Mouse (Mus musculus): Measurements from ENCODE around the gene Cited1. TPM values are rescaled to one million over a fixed set of nuclear protein-coding genes. Genes with fewer than 3 reads are reported as not detected.
"Not testable (repeated sequence)": the region's sequence is repeated elsewhere in the genome, so short reads cannot be mapped to it uniquely, and the experiment has no call there.

Cited1 gene
- total and polyA plus RNA-seq, 3 experiments = not detected

GRCm38 (mm10) chrX:102215356-102215755 is 36.6 kb downstream of the Cited1 start:
- not testable (repeated sequence) for H3K79me2 ChIP-seq (ENCODE audit: control insufficient read depth, insufficient read depth, low read length, poor library complexity); H3K27me3 ChIP-seq (ENCODE audit: control insufficient read depth in 1 of 2, insufficient read depth in 2 of 2, low read length in 2 of 2); H3K9me3 ChIP-seq (replicated peaks; ENCODE audit: insufficient read depth, low read length); H3K4me3 ChIP-seq (ENCODE audit: control insufficient read depth in 1 of 2, insufficient read depth in 1 of 2, low read depth in 2 of 2, low read length in 2 of 2); H3K4me1 ChIP-seq (ENCODE audit: control insufficient read depth in 1 of 2, insufficient read depth in 2 of 2, low read length in 2 of 2); H3K9ac ChIP-seq (ENCODE audit: control insufficient read depth, low read depth, low read length, poor library complexity, severe bottlenecking); H3K27ac ChIP-seq (ENCODE audit: control insufficient read depth, low read depth, low read length); H3K36me3 ChIP-seq (ENCODE audit: control insufficient read depth in 1 of 2, insufficient read depth in 2 of 2, low read length in 2 of 2)
- TF ChIP-seq CTCF (IDR thresholded peaks at IDR 0.05 in 2 of 3, conservative IDR thresholded peaks at IDR 0.05 in 1 of 3; ENCODE audit: control insufficient read depth in 1 of 3, insufficient read depth in 1 of 3, low read depth in 2 of 3, low read length in 3 of 3, poor library complexity in 1 of 3, severe bottlenecking in 1 of 3) = peak; percentile 42 to 69 (median 58)
- peak; percentile 89 for TF ChIP-seq TBP (IDR thresholded peaks at IDR 0.05; ENCODE audit: low read depth, low read length)
- TF ChIP-seq RAD21 (IDR thresholded peaks at IDR 0.05; ENCODE audit: low read depth, low read length) = peak; percentile 75
- TF ChIP-seq SMC3 (IDR thresholded peaks at IDR 0.05; ENCODE audit: low read depth, low read length) = peak; percentile 63
- peak; percentile 44; the same call in 1 of the 2 replicates for TF ChIP-seq ZC3H11A (IDR thresholded peaks at IDR 0.05; ENCODE audit: low read depth, low read length)
- DNase-seq (ENCODE audit: low read depth, low spot score) = peak; percentile 77

Other genes with a start within 250 kb of the Cited1 start
- 0.04 TPM in 1 of 2 replicates, not detected in the other for gene Rtl5, start 180.9 kb downstream of the Cited1 start, total RNA-seq (2012; rRNA removed)
- gene Rtl5, start 180.9 kb downstream of the Cited1 start, polyA plus RNA-seq (2012; ENCODE audit: insufficient read depth in 1 of 2, insufficient read length in 2 of 2, low read depth in 1 of 2, low replicate concordance in 2 of 2, missing spikeins in 1 of 2) = under 1 TPM in 1 of 2 experiments, not detected in 1; 0.03 TPM
- gene Pin4, start 132.7 kb downstream of the Cited1 start, total RNA-seq (2012; rRNA removed) = 120 and 122 TPM in 2 replicates
- gene Pin4, start 132.7 kb downstream of the Cited1 start, polyA plus RNA-seq (2012; ENCODE audit: insufficient read depth in 1 of 2, insufficient read length in 2 of 2, low read depth in 1 of 2, low replicate concordance in 2 of 2, missing spikeins in 1 of 2) = 10 to 100 TPM in 1 of 2 experiments, not detected in 1; 50.6 TPM
- 12.3 and 12.5 TPM in 2 replicates for gene Ercc6l, start 95.1 kb downstream of the Cited1 start, total RNA-seq (2012; rRNA removed)
- gene Ercc6l, start 95.1 kb downstream of the Cited1 start, polyA plus RNA-seq (2012; ENCODE audit: insufficient read depth in 1 of 2, insufficient read length in 2 of 2, low read depth in 1 of 2, low replicate concordance in 2 of 2, missing spikeins in 1 of 2) = 10 to 100 TPM; 14.1 to 27.3 TPM
- gene Rps4x, start 62.8 kb downstream of the Cited1 start, total RNA-seq (2012; rRNA removed) = 2,489 and 2,760 TPM in 2 replicates
- 1,000 to 10,000 TPM in 1 of 2 experiments, not detected in 1; 1,993 TPM for gene Rps4x, start 62.8 kb downstream of the Cited1 start, polyA plus RNA-seq (2012; ENCODE audit: insufficient read depth in 1 of 2, insufficient read length in 2 of 2, low read depth in 1 of 2, low replicate concordance in 2 of 2, missing spikeins in 1 of 2)